In genomic region chr6:85331736-85332135, GRCm38 (mm10) we compare ENCODE assay signal across 9 mouse cellular contexts. TPM values are rescaled to one million over a fixed set of nuclear protein-coding genes. Genes with fewer than 3 reads are reported as not detected.
DNase-seq lines count a peak whose midpoint lies in the region; ATAC-seq and TF ChIP-seq lines count a peak whose summit lies in the region.
"Had no signal": no experiment of that assay in that cellular context is flagged by ENCODE, and none has a peak within 500 bp of the region (broad histone marks: within the 10 kb centered on the region; RNA-seq: fewer than 3 reads in every experiment).

No protein-coding gene starts in this region.

- H3K27ac ChIP-seq in kidney, embryonic 16.5 days (ENCODE audit: low read length): no peak overlapping the region
- no peak overlapping the region for H3K27ac ChIP-seq in embryonic facial prominence, embryonic 10.5 days (replicated peaks)
- no peak overlapping the region; the same call in 1 of the 2 replicates for H3K27ac ChIP-seq in hindbrain, postnatal 0 days
- 0 out of 2 replicates have a peak overlapping the region, but pooled peaks have one; percentile 89 for H3K27ac ChIP-seq in midbrain, postnatal 0 days (ENCODE audit: low read depth, low read length)

- no peak for ATAC-seq in kidney, embryonic 16.5 days (ENCODE audit: low FRiP score, low TSS enrichment)
- no peak for ATAC-seq in hindbrain, postnatal 0 days
- ATAC-seq in midbrain, postnatal 0 days (ENCODE audit: low FRiP score): no peak

- TF ChIP-seq CTCF in hindbrain, postnatal 0 days (IDR thresholded peaks at IDR 0.05; ENCODE audit: low read depth): no peak
- no peak for TF ChIP-seq CTCF in midbrain, postnatal 0 days (IDR thresholded peaks at IDR 0.05)

- peaks cover 21% of the 10 kb centered on the region for H3K4me1 ChIP-seq in kidney, embryonic 16.5 days (ENCODE audit: insufficient read depth, low read length)
- peaks cover 26% of the 10 kb centered on the region for H3K4me1 ChIP-seq in embryonic facial prominence, embryonic 10.5 days
- H3K4me1 ChIP-seq in hindbrain, postnatal 0 days (ENCODE audit: insufficient read depth, low read length): no peaks in the 10 kb centered on the region
- H3K4me1 ChIP-seq in midbrain, postnatal 0 days (ENCODE audit: insufficient read depth, low read length): no peaks in the 10 kb centered on the region

- peak overlapping the region; percentile 98 for H3K4me2 ChIP-seq in kidney, embryonic 16.5 days (replicated peaks; ENCODE audit: low read depth, low read length)
- H3K4me2 ChIP-seq in hindbrain, postnatal 0 days (ENCODE audit: low read depth, low read length): peak overlapping the region; percentile 98
- H3K4me2 ChIP-seq in midbrain, postnatal 0 days (ENCODE audit: low read depth, low read length, poor library complexity, severe bottlenecking): peak overlapping the region; percentile 99

- DNase-seq in kidney, adult 18-20 months: no peak
- no peak for DNase-seq in embryonic facial prominence, embryonic 10.5 days (ENCODE audit: low spot score)
- DNase-seq in hindbrain, postnatal 0 days (ENCODE audit: low spot score): no peak
- DNase-seq in midbrain, postnatal 0 days (ENCODE audit: low spot score): no peak
- no peak for DNase-seq in thymus, adult 18-20 months
- no peak for DNase-seq in urinary bladder, postnatal 36 days (ENCODE audit: low spot score in 2 of 2)
- no peak for DNase-seq in thymus, postnatal 36 days
- DNase-seq: thymus, adult 2 months had no signal

- H3K36me3 ChIP-seq in kidney, embryonic 16.5 days (ENCODE audit: insufficient read depth, low read length): no peaks in the 10 kb centered on the region
- no peaks in the 10 kb centered on the region for H3K36me3 ChIP-seq in embryonic facial prominence, embryonic 10.5 days (replicated peaks)
- no peaks in the 10 kb centered on the region for H3K36me3 ChIP-seq in hindbrain, postnatal 0 days (ENCODE audit: insufficient read depth, low read length)
- peaks cover 7% of the 10 kb centered on the region for H3K36me3 ChIP-seq in midbrain, postnatal 0 days (ENCODE audit: insufficient read depth, low read length)

- no peaks in the 10 kb centered on the region for H3K27me3 ChIP-seq in kidney, embryonic 16.5 days (ENCODE audit: insufficient read depth, low read length)
- H3K27me3 ChIP-seq in embryonic facial prominence, embryonic 10.5 days (replicated peaks; ENCODE audit: low read depth, poor library complexity, severe bottlenecking): peaks cover 39% of the 10 kb centered on the region
- H3K27me3 ChIP-seq in hindbrain, postnatal 0 days (ENCODE audit: insufficient read depth, low read length): no peaks in the 10 kb centered on the region
- no peaks in the 10 kb centered on the region for H3K27me3 ChIP-seq in midbrain, postnatal 0 days (ENCODE audit: insufficient read depth, low read length)

- peak overlapping the region; percentile 86 for H3K4me3 ChIP-seq in kidney, embryonic 16.5 days (ENCODE audit: low read length)
- peak overlapping the region; percentile 73 for H3K4me3 ChIP-seq in embryonic facial prominence, embryonic 10.5 days
- H3K4me3 ChIP-seq in hindbrain, postnatal 0 days (ENCODE audit: low read length): peak overlapping the region; percentile 77
- H3K4me3 ChIP-seq in midbrain, postnatal 0 days (ENCODE audit: low read depth, low read length): peak overlapping the region; percentile 67; the same call in 1 of the 2 replicates

- WGBS in kidney, embryonic 16.5 days: 25% methylated on average over 8 of the region's 8 CpGs
- WGBS in embryonic facial prominence, embryonic 10.5 days: 12% methylated on average over 8 of the region's 8 CpGs
- WGBS in hindbrain, postnatal 0 days: 15% methylated on average over 8 of the region's 8 CpGs
- WGBS in midbrain, postnatal 0 days: 11% methylated on average over 8 of the region's 8 CpGs

- H3K9ac ChIP-seq in kidney, embryonic 16.5 days (replicated peaks; ENCODE audit: low read length): peak overlapping the region; percentile 86; the same call in 1 of the 2 replicates
- H3K9ac ChIP-seq in hindbrain, postnatal 0 days (replicated peaks; ENCODE audit: low read length): peak overlapping the region; percentile 84; the same call in 1 of the 2 replicates
- H3K9ac ChIP-seq in midbrain, postnatal 0 days (replicated peaks; ENCODE audit: low read length, poor library complexity, severe bottlenecking): no peak overlapping the region

- no peaks in the 10 kb centered on the region for H3K9me3 ChIP-seq in kidney, embryonic 16.5 days (ENCODE audit: low read length)
- no peaks in the 10 kb centered on the region for H3K9me3 ChIP-seq in embryonic facial prominence, embryonic 10.5 days
- H3K9me3 ChIP-seq in hindbrain, postnatal 0 days (ENCODE audit: low read length): no peaks in the 10 kb centered on the region
- no peaks in the 10 kb centered on the region for H3K9me3 ChIP-seq in midbrain, postnatal 0 days (ENCODE audit: low read length)

RNA-seq across cellular contexts. Expression of gene Sfxn5, which starts 1.5 kb away (rescaled TPM):
- polyA plus RNA-seq in kidney, embryonic 16.5 days (2015; fragmentation: Nextera tagmentation; extraction: Ambion mirVana): 9.2 and 13.8 TPM in 2 replicates
- 8.5 and 8.6 TPM in 2 replicates for polyA plus RNA-seq in embryonic facial prominence, embryonic 10.5 days (2016; fragmentation: Nextera tagmentation; extraction: Ambion mirVana)
- total RNA-seq in hindbrain, postnatal 0 days (2014; rRNA removed): 144 and 151 TPM in 2 replicates
- 108 and 115 TPM in 2 replicates for polyA plus RNA-seq in hindbrain, postnatal 0 days (2015; fragmentation: Nextera tagmentation; extraction: Ambion mirVana)
- 98.6 and 135 TPM in 2 replicates for total RNA-seq in midbrain, postnatal 0 days (2014; rRNA removed)
- polyA plus RNA-seq in midbrain, postnatal 0 days (2015; fragmentation: Nextera tagmentation; extraction: Ambion mirVana): 76.1 and 76.3 TPM in 2 replicates

RNA-seq across cellular contexts. Expression of gene Rab11fip5, which starts 42.7 kb away (rescaled TPM):
- 16.5 and 18.9 TPM in 2 replicates for polyA plus RNA-seq in kidney, embryonic 16.5 days (2015; fragmentation: Nextera tagmentation; extraction: Ambion mirVana)
- polyA plus RNA-seq in embryonic facial prominence, embryonic 10.5 days (2016; fragmentation: Nextera tagmentation; extraction: Ambion mirVana): 2.3 and 3.6 TPM in 2 replicates
- total RNA-seq in hindbrain, postnatal 0 days (2014; rRNA removed): 62.6 and 66.5 TPM in 2 replicates
- 23.4 and 26.7 TPM in 2 replicates for polyA plus RNA-seq in hindbrain, postnatal 0 days (2015; fragmentation: Nextera tagmentation; extraction: Ambion mirVana)
- 52.9 and 65.5 TPM in 2 replicates for total RNA-seq in midbrain, postnatal 0 days (2014; rRNA removed)
- polyA plus RNA-seq in midbrain, postnatal 0 days (2015; fragmentation: Nextera tagmentation; extraction: Ambion mirVana): 24.3 and 27.2 TPM in 2 replicates
